21 mouse cellular contexts compared by ENCODE assay signal in genomic region chr4:13152177-13152576, GRCm38 (mm10).
DNase-seq lines count a peak whose midpoint lies in the region; ATAC-seq and TF ChIP-seq lines count a peak whose summit lies in the region.
"Had no signal": no experiment of that assay in that cellular context is flagged by ENCODE, and none has a peak within 500 bp of the region (broad histone marks: within the 10 kb centered on the region; RNA-seq: fewer than 3 reads in every experiment).

No protein-coding gene starts in this region.

- peak; percentile 49 for TF ChIP-seq RAD21 in CH12.LX (IDR thresholded peaks at IDR 0.05; ENCODE audit: low read depth, low read length)

- no peak for TF ChIP-seq POLR2A in CH12.LX (IDR thresholded peaks at IDR 0.05; ENCODE audit: low read depth, low read length)

- no peak overlapping the region for H3K27ac ChIP-seq in CH12.LX (ENCODE audit: insufficient read depth, low read depth)
- H3K27ac ChIP-seq: embryonic facial prominence, embryonic 12.5 days; forebrain, embryonic 15.5 days; heart, adult 2 months; heart, embryonic 15.5 days; hindbrain, embryonic 10.5 days; hindbrain, embryonic 14.5 days had no signal

- H3K4me1 ChIP-seq in CH12.LX (ENCODE audit: control insufficient read depth in 1 of 2, insufficient read depth in 2 of 2), result peaks cover 3 to 18% of the 10 kb centered on the region in 2 experiments; a peak in 3 of 4 replicates
- H3K4me1 ChIP-seq: embryonic facial prominence, embryonic 12.5 days; hindbrain, embryonic 10.5 days had no signal

- no peaks in the 10 kb centered on the region for H3K9me3 ChIP-seq in CH12.LX (replicated peaks; ENCODE audit: low read length)
- H3K9me3 ChIP-seq: embryonic facial prominence, embryonic 12.5 days; forebrain, embryonic 15.5 days; heart, embryonic 15.5 days; hindbrain, embryonic 10.5 days had no signal

- TF ChIP-seq EP300 in CH12.LX (IDR thresholded peaks at IDR 0.05; ENCODE audit: low read length), result peak; percentile 83

- TF ChIP-seq CTCF in CH12.LX (conservative IDR thresholded peaks at IDR 0.05 in 1 of 2, IDR thresholded peaks at IDR 0.05 in 1 of 2; ENCODE audit: low read depth in 2 of 2, low read length in 2 of 2), result peak in 1 of 2 experiments; percentile 42; a peak in 2 of 4 replicates

- no peak overlapping the region for H3K4me2 ChIP-seq in CH12.LX (ENCODE audit: insufficient read depth, low read depth, poor library complexity, severe bottlenecking)
- H3K4me2 ChIP-seq: embryonic facial prominence, embryonic 12.5 days; forebrain, embryonic 15.5 days; heart, embryonic 11.5 days; heart, embryonic 15.5 days; hindbrain, embryonic 14.5 days had no signal

- DNase-seq in lung, postnatal 25 days (ENCODE audit: low spot score), result peak; percentile 4
- DNase-seq in lung, postnatal 14 days, result no peak
- DNase-seq in CH12.LX (ENCODE audit: extremely low read depth), result peak; percentile 42
- DNase-seq in embryo, embryonic 9.5 days (ENCODE audit: extremely low spot score), result no peak
- DNase-seq in right cerebral cortex, postnatal 14 days, result no peak
- DNase-seq in frontal cortex, adult 2 months (ENCODE audit: extremely low spot score in 1 of 2, low spot score in 1 of 2), result no peak
- DNase-seq: adrenal gland, postnatal 10 days; cerebellum, adult 2 months; cerebellum, postnatal 10 days; embryo, embryonic 11 days; gastrocnemius, postnatal 10 days; heart, adult 2 months; heart, postnatal 14 days had no signal

- no peaks in the 10 kb centered on the region for H3K36me3 ChIP-seq in CH12.LX (replicated peaks in 1 of 2; ENCODE audit: control insufficient read depth in 1 of 2, insufficient read depth in 1 of 2, low read length in 1 of 2)
- H3K36me3 ChIP-seq: embryonic facial prominence, embryonic 12.5 days; forebrain, embryonic 15.5 days; heart, embryonic 15.5 days; hindbrain, embryonic 10.5 days had no signal

- peak; percentile 96 for ATAC-seq in granulocyte monocyte progenitor cell, adult 5-6 weeks (replicated peaks; ENCODE audit: poor library complexity, severe bottlenecking)
- ATAC-seq in megakaryocyte progenitor cell, adult 5-6 weeks (replicated peaks; ENCODE audit: poor library complexity), result peak; percentile 96
- ATAC-seq: forebrain, embryonic 15.5 days had no signal

- no peak overlapping the region for H3K9ac ChIP-seq in CH12.LX (ENCODE audit: insufficient read depth, low read depth)
- H3K9ac ChIP-seq: embryonic facial prominence, embryonic 12.5 days; forebrain, embryonic 15.5 days; heart, embryonic 15.5 days; hindbrain, embryonic 14.5 days had no signal

- in situ Hi-C loops in CH12.LX (cut with MboI; ENCODE audit: low pct_ligation_motif_present, low pct_unique_long_range_greater_than_20kb, low sequenced_read_pairs), result no loop called here

- H3K79me2 ChIP-seq in CH12.LX (replicated peaks; ENCODE audit: control insufficient read depth, extremely low read depth, insufficient read depth, poor library complexity, severe bottlenecking), result no peaks in the 10 kb centered on the region

- dilution Hi-C loops in CH12.LX (cut with MboI; ENCODE audit: extremely low pct_ligation_motif_present, extremely low pct_unique_long_range_greater_than_20kb, low sequenced_read_pairs), result no loop called here

- no peaks in the 10 kb centered on the region for H3K27me3 ChIP-seq in CH12.LX (replicated peaks)
- H3K27me3 ChIP-seq: embryonic facial prominence, embryonic 12.5 days; forebrain, embryonic 15.5 days; heart, embryonic 15.5 days had no signal

- no peak overlapping the region for H3K4me3 ChIP-seq in CH12.LX (replicated peaks in 1 of 3; ENCODE audit: low read depth in 2 of 3, low read length in 2 of 3, poor library complexity in 1 of 3)
- H3K4me3 ChIP-seq: embryonic facial prominence, embryonic 12.5 days; forebrain, embryonic 15.5 days; heart, adult 2 months; heart, embryonic 15.5 days; hindbrain, embryonic 10.5 days had no signal

TF ChIP-seq in CH12.LX, 34 proteins besides CTCF, POLR2A, EP300 and RAD21:
- 0 out of 2 replicates have a peak, but pooled peaks have one; percentile 31 for TF ChIP-seq MEF2A (IDR thresholded peaks at IDR 0.05; ENCODE audit: borderline replicate concordance, low read depth, low read length)
- TF ChIP-seq ELF1 (IDR thresholded peaks at IDR 0.05; ENCODE audit: low read depth, low read length), result peak; percentile 35; the same call in 1 of the 2 replicates
- TF ChIP-seq TBP (conservative IDR thresholded peaks at IDR 0.05; ENCODE audit: low read depth, low read length), result no peak
- TF ChIP-seq BHLHE40 (IDR thresholded peaks at IDR 0.05; ENCODE audit: low read depth, low read length), result peak; percentile 84
- TF ChIP-seq IRF4 (IDR thresholded peaks at IDR 0.05; ENCODE audit: low read depth, low read length), result peak; percentile 92
- 0 out of 2 replicates have a peak, but pooled peaks have one; percentile 26 for TF ChIP-seq JUND (conservative IDR thresholded peaks at IDR 0.05; ENCODE audit: low read depth, low read length)
- TF ChIP-seq PAX5 (IDR thresholded peaks at IDR 0.05; ENCODE audit: low read length), result no peak
- TF ChIP-seq SMC3 (IDR thresholded peaks at IDR 0.05; ENCODE audit: low read depth, low read length), result peak; percentile 30
TF ChIP-seq in CH12.LX: peak in this region for 6.

Comparison
In these comparisons a context has a peak if more than half of its experiments do, and no peak if none do; other contexts are left out.
1. DNase-seq: peak in lung, postnatal 25 days (single experiment) and CH12.LX (single experiment); none in lung, postnatal 14 days (single experiment), embryo, embryonic 9.5 days (single experiment), right cerebral cortex, postnatal 14 days (single experiment) and frontal cortex, adult 2 months (0 of 2).